Mouse (Mus musculus): ENCODE measurements at regions not wholly inside any gene's neighbourhood (a gene's known extent, or its start where the extent isn't known, plus 50 kb on each side); places are given as distances from the start of the nearest gene placed in this dataset.

DNA sequence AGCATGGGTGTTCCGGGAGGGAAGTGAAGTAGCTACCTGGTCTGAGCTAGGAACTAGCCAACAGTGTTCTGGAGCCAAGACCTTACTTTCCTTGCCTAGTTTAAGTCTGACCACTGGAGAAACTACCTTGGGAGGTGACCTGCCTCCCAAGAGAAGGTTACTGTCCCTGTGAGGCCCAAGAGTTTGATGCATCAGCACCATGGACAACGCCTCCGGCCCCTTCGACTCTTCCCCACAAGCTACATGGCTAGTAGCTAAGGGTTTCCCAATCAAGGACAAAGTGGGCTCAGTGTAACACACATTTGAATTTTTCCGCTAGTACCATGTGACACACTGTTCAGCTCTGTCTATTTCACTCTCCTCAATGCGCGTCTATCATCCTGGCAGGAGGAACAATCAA lies 171.7 kb upstream of the Zdhhc25 start:
- H3K27me3 ChIP-seq (replicated peaks; ENCODE audit: control insufficient read depth, insufficient read depth, low read length): no peaks in the 10 kb centered on the region
- no peak overlapping the region for H3K4me2 ChIP-seq (ENCODE audit: low read length)
- no peaks in the 10 kb centered on the region; the same call in 1 of the 2 replicates for H3K9me3 ChIP-seq (ENCODE audit: control insufficient read depth, low read length)
- no peak for ATAC-seq
- 74% methylated on average over 7 of the region's 7 CpGs for WGBS
- H3K4me1 ChIP-seq (ENCODE audit: control insufficient read depth, insufficient read depth, low read depth, low read length): no peaks in the 10 kb centered on the region
- no peak overlapping the region for H3K27ac ChIP-seq (ENCODE audit: low read depth, low read length)
- no peak overlapping the region for H3K4me3 ChIP-seq (ENCODE audit: low read length)
- no peaks in the 10 kb centered on the region for H3K36me3 ChIP-seq (ENCODE audit: control insufficient read depth, insufficient read depth, low read length)
- no peak overlapping the region for H3K9ac ChIP-seq (ENCODE audit: low read depth, low read length)

DNA sequence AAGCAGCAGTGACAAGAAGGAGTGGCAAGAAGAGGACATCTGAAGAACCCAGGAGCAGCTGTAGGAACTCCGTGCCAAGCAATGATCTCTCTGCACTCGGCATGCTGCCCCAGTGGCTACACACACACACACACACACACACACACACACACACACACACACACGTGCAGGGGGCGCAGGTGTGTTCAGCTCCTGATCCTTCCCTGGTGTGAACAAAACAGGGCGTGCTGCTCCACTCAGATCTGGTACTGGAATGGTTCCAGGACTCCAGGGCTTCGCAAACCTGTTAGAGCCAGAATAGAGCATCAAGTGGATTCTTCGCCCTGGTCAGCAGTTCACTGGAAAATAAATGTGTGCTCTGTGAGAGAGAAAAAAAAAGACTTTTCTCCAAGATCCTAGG lies 169.2 kb upstream of the Zdhhc25 start:
- no peaks in the 10 kb centered on the region for H3K9me3 ChIP-seq (ENCODE audit: control insufficient read depth, low read length)
- H3K27me3 ChIP-seq (replicated peaks; ENCODE audit: control insufficient read depth, insufficient read depth, low read length): no peaks in the 10 kb centered on the region
- H3K4me3 ChIP-seq (ENCODE audit: low read length): no peak overlapping the region
- no peak overlapping the region for H3K9ac ChIP-seq (ENCODE audit: low read depth, low read length)
- H3K36me3 ChIP-seq (ENCODE audit: control insufficient read depth, insufficient read depth, low read length): no peaks in the 10 kb centered on the region
- ATAC-seq: no peak
- no peak overlapping the region for H3K27ac ChIP-seq (ENCODE audit: low read depth, low read length)
- WGBS: 67% methylated on average over 7 of the region's 7 CpGs
- no peak overlapping the region for H3K4me2 ChIP-seq (ENCODE audit: low read length)
- no peaks in the 10 kb centered on the region for H3K4me1 ChIP-seq (ENCODE audit: control insufficient read depth, insufficient read depth, low read depth, low read length)

DNA sequence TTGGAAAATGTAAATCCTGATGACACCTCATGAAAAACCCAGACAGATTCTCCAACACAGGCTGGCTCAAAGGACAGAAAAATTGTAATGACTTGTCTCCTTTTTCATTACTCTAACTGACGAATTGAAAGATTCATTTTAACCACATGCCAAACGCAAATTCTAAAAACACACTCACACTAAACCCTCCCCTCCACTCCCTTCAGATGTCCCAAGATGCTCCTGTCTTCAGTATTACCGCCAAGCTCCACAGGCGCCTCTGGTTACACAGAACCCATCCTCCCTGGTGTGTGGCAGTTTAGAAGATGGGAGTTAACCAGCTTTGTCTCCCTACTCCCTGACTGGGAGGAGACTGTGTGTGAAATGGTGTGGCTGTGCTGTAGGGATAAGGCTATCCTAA lies 151.8 kb upstream of the Zdhhc25 start:
- 82% methylated on average over 4 of the region's 4 CpGs for WGBS

DNA sequence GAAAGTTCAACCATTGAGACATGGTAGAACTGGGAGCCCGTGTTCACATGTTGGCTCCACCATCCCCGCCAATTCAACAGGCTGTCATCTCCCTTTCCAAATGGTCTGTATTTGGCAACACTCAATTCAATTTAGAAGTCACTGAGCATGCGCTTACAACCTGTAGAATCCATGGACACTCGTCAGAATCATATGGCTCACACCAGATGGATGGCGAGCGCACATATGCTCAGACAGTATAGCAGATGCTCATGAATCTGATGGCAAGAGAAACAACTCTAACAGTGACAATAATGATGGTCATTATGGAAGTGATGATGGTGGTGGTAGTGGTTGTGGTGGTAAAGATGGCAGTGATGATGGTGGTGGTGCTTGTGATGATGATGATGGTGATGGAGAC lies 148.9 kb upstream of the Zdhhc25 start:
- no peak for ATAC-seq
- 92% methylated on average over 6 of the region's 6 CpGs for WGBS
- no peak overlapping the region for H3K9ac ChIP-seq (ENCODE audit: low read depth, low read length)

More for the DNA sequence above, 151.8 kb upstream of the Zdhhc25 start:
- no peaks in the 10 kb centered on the region for H3K27me3 ChIP-seq (replicated peaks; ENCODE audit: control insufficient read depth, insufficient read depth, low read length)
- no peaks in the 10 kb centered on the region for H3K9me3 ChIP-seq (ENCODE audit: control insufficient read depth, low read length)
- no peak overlapping the region for H3K9ac ChIP-seq (ENCODE audit: low read depth, low read length)
- H3K4me1 ChIP-seq (ENCODE audit: control insufficient read depth, insufficient read depth, low read depth, low read length): no peaks in the 10 kb centered on the region
- no peak overlapping the region for H3K4me2 ChIP-seq (ENCODE audit: low read length)
- no peak for ATAC-seq
- H3K36me3 ChIP-seq (ENCODE audit: control insufficient read depth, insufficient read depth, low read length): no peaks in the 10 kb centered on the region
- H3K27ac ChIP-seq (ENCODE audit: low read depth, low read length): no peak overlapping the region
- H3K4me3 ChIP-seq (ENCODE audit: low read length): no peak overlapping the region

DNA sequence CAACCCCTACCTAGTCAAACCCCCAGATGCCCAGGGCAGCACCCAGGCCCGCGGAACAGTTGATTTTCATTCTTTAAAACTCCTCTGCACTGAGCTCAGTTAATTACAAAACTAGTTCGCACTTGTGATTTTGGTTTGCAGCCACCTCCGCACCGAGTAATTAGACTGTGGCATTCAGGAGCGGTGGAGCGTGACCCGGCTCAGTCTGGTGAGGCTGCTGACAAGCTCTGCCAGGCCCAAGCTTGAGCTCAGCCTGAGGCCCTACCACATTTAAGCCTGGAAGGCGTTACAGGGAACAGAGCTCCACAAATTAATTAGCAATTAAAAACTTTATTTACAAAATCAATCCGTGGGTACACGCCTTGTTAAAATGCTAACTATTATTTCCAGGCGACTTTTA lies 132.0 kb upstream of the Zdhhc25 start:
- H3K27me3 ChIP-seq (replicated peaks; ENCODE audit: control insufficient read depth, insufficient read depth, low read length): peaks cover 2% of the 10 kb centered on the region; the same call in 1 of the 2 replicates
- H3K36me3 ChIP-seq (ENCODE audit: control insufficient read depth, insufficient read depth, low read length): no peaks in the 10 kb centered on the region
- no peaks in the 10 kb centered on the region for H3K9me3 ChIP-seq (ENCODE audit: control insufficient read depth, low read length)
- no peak overlapping the region for H3K27ac ChIP-seq (ENCODE audit: low read depth, low read length)
- no peaks in the 10 kb centered on the region; the same call in 1 of the 2 replicates for H3K4me1 ChIP-seq (ENCODE audit: control insufficient read depth, insufficient read depth, low read depth, low read length)
- no peak overlapping the region for H3K9ac ChIP-seq (ENCODE audit: low read depth, low read length)
- H3K4me2 ChIP-seq (ENCODE audit: low read length): no peak overlapping the region
- H3K4me3 ChIP-seq (ENCODE audit: low read length): no peak overlapping the region
- 17% methylated on average over 12 of the region's 12 CpGs for WGBS
- peak; percentile 79; the same call in 1 of the 2 replicates for ATAC-seq

More for the DNA sequence above, 148.9 kb upstream of the Zdhhc25 start:
- H3K9me3 ChIP-seq (ENCODE audit: control insufficient read depth, low read length): no peaks in the 10 kb centered on the region
- no peak overlapping the region for H3K4me3 ChIP-seq (ENCODE audit: low read length)
- no peak overlapping the region for H3K27ac ChIP-seq (ENCODE audit: low read depth, low read length)
- no peaks in the 10 kb centered on the region for H3K27me3 ChIP-seq (replicated peaks; ENCODE audit: control insufficient read depth, insufficient read depth, low read length)
- no peaks in the 10 kb centered on the region for H3K4me1 ChIP-seq (ENCODE audit: control insufficient read depth, insufficient read depth, low read depth, low read length)
- H3K4me2 ChIP-seq (ENCODE audit: low read length): no peak overlapping the region
- no peaks in the 10 kb centered on the region for H3K36me3 ChIP-seq (ENCODE audit: control insufficient read depth, insufficient read depth, low read length)

DNA sequence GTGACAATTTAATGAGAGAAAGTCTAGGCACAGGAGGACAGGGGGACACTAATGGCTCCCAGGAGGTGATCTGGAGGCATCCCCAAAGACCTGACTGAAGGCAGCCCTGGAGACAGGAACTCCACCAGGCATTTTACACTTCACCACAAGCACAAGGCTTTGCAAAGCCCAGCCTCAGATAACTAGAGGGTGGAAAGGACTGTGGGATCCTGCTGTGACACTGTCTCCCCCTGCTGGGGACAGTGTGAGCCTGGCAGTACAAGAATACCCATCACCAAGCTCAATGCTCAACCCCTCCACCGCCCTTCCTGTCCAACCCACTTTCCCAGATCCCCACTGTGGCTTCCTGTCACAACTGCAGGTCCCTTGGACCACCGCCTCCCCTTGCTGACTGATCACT lies 131.3 kb upstream of the Zdhhc25 start:
- Histone ChIP-seq H3K4me1 (ENCODE audit: control insufficient read depth, insufficient read depth, low read depth, low read length) (no peaks in the 10 kb centered on the region; the same call in 1 of the 2 replicates), H3K9ac (ENCODE audit: low read depth, low read length) (no peak overlapping the region), H3K9me3 (ENCODE audit: control insufficient read depth, low read length) (no peaks in the 10 kb centered on the region), H3K36me3 (ENCODE audit: control insufficient read depth, insufficient read depth, low read length) (no peaks in the 10 kb centered on the region), H3K4me2 (ENCODE audit: low read length) (no peak overlapping the region), H3K27me3 (replicated peaks; ENCODE audit: control insufficient read depth, insufficient read depth, low read length) (peaks cover 2% of the 10 kb centered on the region; the same call in 1 of the 2 replicates), H3K4me3 (ENCODE audit: low read length) (no peak overlapping the region), H3K27ac (ENCODE audit: low read depth, low read length) (no peak overlapping the region)
- 22% methylated on average over 2 of the region's 2 CpGs for WGBS
- peak; percentile 71 for ATAC-seq

DNA sequence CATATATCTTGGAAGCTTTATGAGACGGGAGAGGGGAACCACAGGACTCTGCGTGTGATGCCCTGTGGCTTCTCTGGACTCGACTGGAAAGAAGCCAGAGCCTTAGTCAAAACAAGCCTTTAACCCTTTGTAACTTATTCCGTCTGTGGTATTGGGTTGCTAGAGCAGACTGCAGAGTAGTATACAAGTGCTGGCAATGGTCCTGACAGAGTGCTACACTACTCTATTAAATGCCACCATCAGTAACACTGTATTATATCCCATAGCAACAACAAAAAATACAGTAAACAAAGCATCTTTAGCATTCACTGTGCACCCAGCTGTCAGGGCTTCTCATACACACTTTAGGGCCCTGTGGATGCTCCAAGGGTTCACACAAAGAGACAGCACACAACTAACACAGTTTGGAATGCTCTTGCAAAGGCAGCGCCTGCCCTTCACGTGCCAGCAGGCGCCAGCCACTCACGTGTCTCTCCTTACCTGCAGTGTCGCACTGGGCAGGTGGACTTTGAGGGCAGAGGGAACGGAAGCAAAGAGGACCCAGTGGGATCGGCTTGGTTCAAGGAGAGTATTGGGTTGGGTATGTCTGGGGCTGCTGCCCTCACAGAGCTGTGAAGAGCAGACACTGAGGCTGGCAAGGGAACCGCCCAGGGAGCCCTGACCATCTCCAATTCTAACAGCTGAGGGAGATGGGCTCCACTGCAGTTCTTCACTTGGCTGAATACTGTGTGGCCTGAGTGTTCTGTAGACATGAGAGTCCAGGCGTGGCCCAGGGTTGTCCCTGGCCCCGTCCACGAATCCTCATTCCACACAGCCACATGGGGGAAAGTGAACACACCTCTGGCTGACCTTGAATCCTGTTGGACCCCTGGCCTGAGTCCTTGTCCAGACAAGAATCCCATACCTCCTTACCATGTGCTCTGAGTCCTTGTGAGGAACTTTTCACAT lies 130.3 kb upstream of the Zdhhc25 start:
- 71% methylated on average over 15 of the region's 15 CpGs for WGBS
- peak; percentile 65; the same call in 1 of the 2 replicates for ATAC-seq
- peaks cover 2% of the 10 kb centered on the region; the same call in 1 of the 2 replicates for H3K27me3 ChIP-seq (replicated peaks; ENCODE audit: control insufficient read depth, insufficient read depth, low read length)

DNA sequence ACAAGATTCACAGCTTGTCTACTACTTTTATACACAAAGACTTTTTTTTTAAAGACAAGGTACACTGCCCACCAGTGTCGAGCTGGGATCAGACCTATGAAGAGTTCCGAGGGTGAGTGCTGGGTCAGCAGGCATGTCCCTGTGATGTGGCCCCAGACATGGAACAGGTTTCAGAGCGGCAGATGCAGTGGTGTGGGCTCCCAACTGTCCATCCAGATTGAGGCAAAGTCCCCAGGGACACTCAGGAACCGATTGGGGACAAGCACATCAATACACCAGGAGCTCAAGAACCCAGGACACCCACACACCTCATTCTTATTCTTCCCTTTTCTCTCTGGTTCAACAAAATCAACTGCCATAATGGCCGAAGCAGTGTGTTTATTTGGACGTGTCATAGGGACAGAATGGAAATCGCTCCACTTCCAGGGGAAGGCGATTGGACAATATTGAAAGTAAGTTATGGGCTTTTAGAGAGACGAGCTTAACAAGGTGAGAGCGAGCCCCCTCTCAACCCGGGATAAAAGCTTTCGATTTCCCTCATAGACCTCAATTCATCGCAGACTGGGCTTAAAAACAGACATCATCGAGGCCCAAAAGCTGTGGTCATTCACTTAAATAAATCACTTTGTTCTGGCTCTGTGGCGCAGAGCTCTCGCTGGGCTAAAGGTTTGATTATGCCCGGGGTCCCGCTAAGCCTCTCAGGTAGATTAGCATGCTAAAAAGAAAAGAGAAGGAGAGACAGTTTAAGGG lies 127.6 kb upstream of the Zdhhc25 start:
- WGBS: 65% methylated on average over 18 of the region's 18 CpGs
- Histone ChIP-seq H3K27ac (ENCODE audit: low read depth, low read length) (no peak overlapping the region), H3K9me3 (ENCODE audit: control insufficient read depth, low read length) (no peaks in the 10 kb centered on the region), H3K4me2 (ENCODE audit: low read length) (no peak overlapping the region), H3K4me3 (ENCODE audit: low read length) (no peak overlapping the region), H3K27me3 (replicated peaks; ENCODE audit: control insufficient read depth, insufficient read depth, low read length) (peaks cover 2% of the 10 kb centered on the region; the same call in 1 of the 2 replicates), H3K9ac (ENCODE audit: low read depth, low read length) (no peak overlapping the region), H3K4me1 (ENCODE audit: control insufficient read depth, insufficient read depth, low read depth, low read length) (no peaks in the 10 kb centered on the region; the same call in 1 of the 2 replicates), H3K36me3 (ENCODE audit: control insufficient read depth, insufficient read depth, low read length) (no peaks in the 10 kb centered on the region)
- no peak for ATAC-seq

More for the DNA sequence above, 130.3 kb upstream of the Zdhhc25 start:
- Histone ChIP-seq H3K4me1 (ENCODE audit: control insufficient read depth, insufficient read depth, low read depth, low read length) (no peaks in the 10 kb centered on the region; the same call in 1 of the 2 replicates), H3K4me3 (ENCODE audit: low read length) (no peak overlapping the region), H3K4me2 (ENCODE audit: low read length) (no peak overlapping the region), H3K9ac (ENCODE audit: low read depth, low read length) (no peak overlapping the region), H3K36me3 (ENCODE audit: control insufficient read depth, insufficient read depth, low read length) (no peaks in the 10 kb centered on the region), H3K27ac (ENCODE audit: low read depth, low read length) (no peak overlapping the region), H3K9me3 (ENCODE audit: control insufficient read depth, low read length) (no peaks in the 10 kb centered on the region)

DNA sequence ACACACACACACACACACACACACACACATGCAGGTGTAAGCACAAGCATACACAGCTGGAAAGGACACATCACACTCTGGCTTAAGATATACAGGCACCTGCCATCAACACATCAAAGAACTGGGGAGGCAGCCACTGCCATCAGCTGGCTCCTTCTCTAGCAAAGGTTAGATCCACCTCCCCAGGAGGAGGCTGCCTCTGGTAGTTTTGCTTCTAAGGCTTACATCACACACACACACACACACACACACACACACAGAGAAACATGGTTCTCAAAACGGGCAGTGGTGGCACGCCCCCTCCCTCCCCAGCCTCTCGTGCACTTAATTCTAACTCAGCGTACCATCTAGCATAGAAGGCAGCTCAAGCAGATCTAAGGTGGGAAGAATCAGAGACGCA lies 126.9 kb upstream of the Zdhhc25 start:
- no peak overlapping the region for H3K4me3 ChIP-seq (ENCODE audit: low read length)
- 61% methylated on average over 5 of the region's 5 CpGs for WGBS
- H3K4me2 ChIP-seq (ENCODE audit: low read length): no peak overlapping the region
- H3K36me3 ChIP-seq (ENCODE audit: control insufficient read depth, insufficient read depth, low read length): no peaks in the 10 kb centered on the region
- H3K9me3 ChIP-seq (ENCODE audit: control insufficient read depth, low read length): no peaks in the 10 kb centered on the region
- H3K27me3 ChIP-seq (replicated peaks; ENCODE audit: control insufficient read depth, insufficient read depth, low read length): peaks cover 2% of the 10 kb centered on the region; the same call in 1 of the 2 replicates
- H3K4me1 ChIP-seq (ENCODE audit: control insufficient read depth, insufficient read depth, low read depth, low read length): no peaks in the 10 kb centered on the region; the same call in 1 of the 2 replicates
- H3K27ac ChIP-seq (ENCODE audit: low read depth, low read length): no peak overlapping the region
- no peak for ATAC-seq
- H3K9ac ChIP-seq (ENCODE audit: low read depth, low read length): no peak overlapping the region
